Mouse (Mus musculus) kidney, postnatal 10 days (tissue): ENCODE data around the gene Hnrnpa0.

Experiments used
- DNase-seq: peaks from one replicate; pipeline ENCODE4 v3.0.0; 2021; ENCODE audit warnings: mixed read lengths

Gene Hnrnpa0

GRCm38 (mm10) chr13:58126862-58127765, 1.2 kb downstream of the Hnrnpa0 start:
- peak; percentile 46 for DNase-seq

DNA sequence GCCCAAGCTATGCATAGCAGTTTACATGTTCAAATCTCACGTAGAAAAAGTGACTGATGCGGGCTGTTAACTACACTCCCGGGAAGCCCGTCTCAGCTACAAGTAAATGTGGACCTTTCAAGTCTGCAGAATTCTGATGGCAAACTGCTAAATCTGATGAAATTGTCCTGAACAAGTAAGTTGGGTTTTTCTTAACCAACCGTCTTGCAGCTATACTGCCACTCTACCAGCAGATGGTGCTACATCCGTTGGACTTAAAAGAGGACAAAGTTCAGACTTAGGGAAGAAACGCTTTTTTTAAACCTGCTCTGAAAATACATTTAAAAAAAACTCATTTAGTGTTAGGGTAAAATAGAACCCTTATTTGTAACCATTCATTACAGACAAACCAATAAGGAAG, 2.2 kb downstream of the Hnrnpa0 start:
- peak; percentile 66 for DNase-seq

DNA sequence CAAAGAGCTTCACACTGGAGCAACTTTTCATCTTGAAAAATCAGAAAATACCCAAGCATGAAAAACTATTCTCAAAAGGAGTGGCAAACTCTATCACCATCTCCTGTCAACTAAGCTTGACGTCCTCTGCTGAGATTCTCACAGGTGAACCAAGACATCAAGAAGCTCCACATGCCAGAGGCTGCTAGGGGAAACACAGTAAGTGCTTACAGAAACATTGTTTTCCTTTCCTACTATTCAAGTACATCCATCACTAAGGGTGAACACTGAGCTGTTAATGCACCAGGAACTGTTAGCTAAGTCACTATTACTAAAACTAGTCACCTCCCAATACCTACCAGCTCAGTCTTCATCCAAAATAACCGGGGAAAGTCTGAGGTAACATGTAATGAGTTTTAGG, 3.4 kb downstream of the Hnrnpa0 start:
- DNase-seq = no peak

GRCm38 (mm10) chr13:58124278-58124677, 4.1 kb downstream of the Hnrnpa0 start:
- no peak for DNase-seq

DNA sequence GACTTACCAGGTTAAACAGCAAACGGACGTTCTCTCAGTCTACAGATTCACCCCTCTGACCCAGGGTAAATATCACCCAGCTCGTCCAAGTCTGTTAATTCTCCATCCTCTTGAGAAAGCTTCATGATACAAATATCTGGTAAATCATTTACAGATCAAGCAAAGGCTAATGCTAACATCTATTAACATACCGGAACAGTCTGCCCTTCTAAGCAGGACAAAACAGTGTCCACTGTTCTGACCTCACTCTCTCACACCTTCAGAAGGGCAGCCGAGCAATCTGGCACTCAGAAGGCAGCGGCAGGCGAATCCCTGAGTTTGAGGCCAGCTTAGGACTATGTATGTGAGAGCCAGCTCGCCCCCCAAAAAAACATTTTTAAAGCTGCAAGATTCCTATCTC, 5.0 kb downstream of the Hnrnpa0 start:
- peak; percentile 61 for DNase-seq

DNA sequence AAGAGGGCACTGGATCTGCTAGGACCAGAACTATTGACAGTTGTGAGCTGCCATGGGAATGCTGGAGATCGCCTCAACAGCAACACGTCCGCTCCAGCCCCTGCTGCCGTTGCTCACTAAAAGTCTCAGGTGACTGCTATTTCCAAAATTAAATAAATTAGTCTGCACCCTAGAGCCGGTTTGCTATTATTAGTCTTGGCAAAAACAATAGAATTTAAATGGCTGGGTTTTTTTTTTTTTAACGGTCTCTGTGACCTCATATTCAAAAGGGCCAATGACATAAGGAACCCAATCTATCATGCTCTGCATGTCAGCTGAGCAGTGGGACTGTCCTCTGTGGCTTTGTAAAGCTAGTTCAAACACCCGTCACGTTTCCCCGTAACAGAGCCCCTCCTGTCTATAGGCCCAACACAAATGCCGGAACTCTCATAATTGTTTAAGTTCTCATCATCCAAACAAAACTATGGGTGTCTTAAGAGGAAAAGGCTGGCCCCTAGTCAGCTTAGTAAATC, 5.5 kb downstream of the Hnrnpa0 start:
- DNase-seq = peak; percentile 35

DNA sequence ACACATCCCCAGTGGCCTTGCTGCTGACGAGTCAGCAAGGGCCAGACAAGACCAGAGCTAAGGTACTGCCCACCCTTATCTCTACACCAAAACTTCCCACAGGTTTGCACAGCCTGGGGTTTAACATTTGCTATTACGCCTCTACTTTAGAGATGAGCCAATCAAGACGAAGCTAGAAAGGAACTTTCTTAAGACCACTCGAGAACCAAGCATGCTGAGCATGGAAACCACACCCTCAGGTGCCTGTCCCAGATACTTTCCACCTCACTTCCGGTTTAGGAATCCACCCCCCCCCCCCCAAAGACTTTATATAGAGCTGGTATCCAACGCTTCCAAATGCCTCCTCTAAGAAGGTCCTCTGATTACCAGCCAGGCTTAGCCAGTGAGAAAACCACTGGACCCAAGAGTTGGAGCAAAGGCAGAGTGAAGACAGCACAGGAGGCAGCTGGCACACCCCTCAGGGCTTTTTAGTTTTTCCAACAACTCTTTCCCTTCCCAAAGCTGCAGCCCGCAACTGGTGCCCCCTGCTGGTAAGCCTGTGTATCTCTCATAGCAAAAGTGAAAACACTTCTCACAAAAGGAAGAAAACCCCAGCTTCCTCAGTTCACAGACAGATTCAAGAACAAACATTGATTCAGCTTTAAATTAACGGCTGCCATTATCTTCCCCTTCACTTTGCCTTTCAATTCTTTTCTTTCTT, 10.9 kb downstream of the Hnrnpa0 start:
- peak; percentile 76 for DNase-seq

DNA sequence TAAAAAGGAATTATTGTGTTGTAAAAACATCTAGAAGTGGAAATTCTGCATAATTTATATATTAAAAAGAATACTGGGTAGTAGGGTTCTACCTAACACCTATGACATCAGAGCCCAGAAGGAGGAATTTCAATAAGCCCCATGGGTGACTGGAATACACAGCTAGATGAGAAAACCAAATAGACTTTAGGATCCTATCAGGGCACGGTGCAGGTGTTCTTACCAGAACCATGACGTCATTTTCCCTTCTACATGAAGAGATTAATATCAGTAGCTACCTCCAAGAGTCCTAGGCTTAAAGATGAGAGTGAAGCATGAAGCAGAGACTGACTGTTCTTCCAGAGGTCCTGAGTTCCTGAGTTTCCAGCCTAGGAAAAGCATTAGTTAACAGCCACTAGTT, 11.6 kb downstream of the Hnrnpa0 start:
- DNase-seq = no peak

GRCm38 (mm10) chr13:58115227-58115626, 13.1 kb downstream of the Hnrnpa0 start:
- peak; percentile 82 for DNase-seq

DNA sequence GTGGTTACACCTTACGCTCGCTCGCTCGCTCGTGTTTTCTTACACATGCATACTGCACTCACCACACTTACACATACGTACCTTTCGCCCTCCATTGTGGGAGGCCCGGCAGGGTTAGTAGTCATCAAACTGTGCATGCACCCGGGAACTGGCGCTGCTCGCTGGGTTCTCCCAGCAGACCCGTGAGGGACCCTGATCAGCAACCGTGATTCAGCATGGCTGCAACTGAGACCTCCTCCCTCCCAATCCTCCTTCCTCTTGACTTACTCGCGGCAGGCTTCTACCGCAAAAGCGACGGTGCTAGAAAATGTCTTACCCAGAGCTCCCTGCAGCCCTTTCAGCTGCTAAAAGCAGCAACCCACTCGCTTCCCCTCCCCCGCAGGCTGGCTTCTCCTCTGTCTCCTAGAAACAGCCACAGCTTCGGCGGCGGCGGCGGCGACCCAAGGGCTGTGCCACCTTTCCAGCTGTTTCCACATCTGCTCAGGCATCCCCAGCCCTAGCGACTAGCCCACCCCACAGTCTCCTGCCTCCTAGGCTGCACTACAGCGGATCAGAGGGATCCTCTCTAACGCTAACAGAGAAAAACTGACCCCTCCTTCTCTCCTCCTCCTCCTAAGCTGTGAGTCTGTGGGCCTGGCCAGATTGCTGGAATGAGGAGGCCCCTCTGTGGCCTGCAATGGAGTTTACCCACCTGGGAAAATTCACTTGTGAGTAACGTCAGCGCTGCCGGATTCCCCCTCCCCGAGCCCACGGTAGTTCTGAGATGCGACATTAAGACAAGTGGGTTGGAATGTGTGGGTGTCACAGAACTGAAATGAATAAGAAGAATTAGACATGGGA, 15.1 kb downstream of the Hnrnpa0 start, which contains the start of gene Klhl3:
Gene Klhl3, minus strand, starts transcription at position 532 of the 840 bp plus-strand sequence.
- DNase-seq = peak; percentile 84

DNA sequence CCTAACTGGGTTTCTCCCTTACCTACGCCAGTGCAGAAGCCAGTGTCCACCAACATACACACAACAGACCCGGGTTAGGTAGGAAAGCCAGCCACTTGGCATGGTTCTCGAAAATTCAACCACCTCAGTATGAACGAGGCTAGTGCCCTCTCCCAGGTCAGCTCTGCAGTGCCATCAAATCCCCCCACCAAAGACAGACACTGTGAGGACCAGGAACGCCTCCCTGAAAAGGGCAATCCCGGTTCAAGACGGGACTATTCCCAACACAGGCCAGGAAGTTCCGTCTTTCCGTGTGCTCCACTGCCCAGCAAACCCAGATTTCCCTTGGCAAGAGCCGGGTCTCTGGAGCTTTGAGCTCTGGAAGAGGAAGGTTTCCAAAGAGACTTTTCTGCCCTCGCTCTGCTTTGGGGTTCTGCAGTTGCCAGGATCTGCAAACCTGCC, 15.7 kb downstream of the Hnrnpa0 start:
- peak; percentile 38 for DNase-seq

DNA sequence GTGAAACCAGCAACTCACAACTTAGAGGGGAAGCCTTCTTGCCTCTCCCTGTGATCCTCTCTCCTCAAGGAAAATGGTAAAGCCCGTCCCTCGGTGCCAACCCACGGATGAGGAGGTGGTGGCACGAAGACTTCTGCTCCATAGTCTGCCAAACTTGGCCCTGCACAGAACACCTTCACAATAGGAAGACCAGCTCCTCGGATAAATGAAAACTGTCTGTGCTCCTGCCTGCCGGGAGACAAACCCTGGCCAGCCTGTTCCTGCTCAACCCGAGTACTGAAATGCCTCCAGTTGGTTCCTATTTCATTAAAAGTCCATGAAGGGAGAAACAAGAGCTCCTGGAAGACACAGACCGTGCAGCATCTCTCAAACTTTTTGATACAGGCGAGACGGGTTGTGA, 16.2 kb downstream of the Hnrnpa0 start:
- no peak for DNase-seq

- DNase-seq = no peak
These were observed 17.1 kb downstream of the Hnrnpa0 start for GRCm38 (mm10) chr13:58111306-58111705.

DNA sequence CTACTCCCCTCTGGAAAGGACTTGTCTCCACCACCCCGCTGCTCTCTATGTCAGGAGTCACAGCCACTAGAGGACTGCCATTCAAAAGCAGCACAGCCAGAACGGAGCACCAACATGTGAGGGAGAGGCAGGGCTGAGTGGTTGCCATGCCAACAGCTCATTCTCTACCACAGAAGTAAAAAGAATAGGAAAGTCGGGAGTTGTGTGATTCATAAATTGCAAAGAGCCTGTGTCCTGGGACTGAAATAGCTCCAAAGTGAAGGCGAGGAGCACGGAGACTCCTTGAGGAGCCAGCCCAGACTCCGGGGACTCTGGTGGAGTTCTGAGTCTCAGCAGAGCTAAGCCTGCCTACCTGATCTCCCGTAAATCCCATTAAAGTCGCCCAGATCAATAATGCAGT, 37.7 kb downstream of the Hnrnpa0 start:
- DNase-seq = peak; percentile 25

DNA sequence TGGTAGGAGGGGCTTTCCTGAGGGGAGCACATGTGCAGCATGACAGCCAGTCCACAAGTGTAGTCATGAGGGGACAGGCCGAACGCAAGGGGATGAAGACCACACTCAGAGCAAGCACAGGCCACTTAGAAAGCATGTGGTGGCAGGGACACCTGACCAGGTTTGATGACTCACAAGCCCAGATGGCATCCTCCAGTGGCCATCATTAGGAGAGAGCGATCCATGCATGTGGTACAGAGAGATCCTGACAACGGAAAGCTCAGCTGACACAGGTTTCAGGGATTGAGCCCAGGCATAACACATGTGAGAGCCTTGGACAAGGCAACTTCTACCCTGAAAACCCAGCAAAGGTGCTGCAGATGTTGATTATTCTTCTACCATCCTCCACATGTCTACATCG, 44.0 kb downstream of the Hnrnpa0 start:
- no peak for DNase-seq

DNA sequence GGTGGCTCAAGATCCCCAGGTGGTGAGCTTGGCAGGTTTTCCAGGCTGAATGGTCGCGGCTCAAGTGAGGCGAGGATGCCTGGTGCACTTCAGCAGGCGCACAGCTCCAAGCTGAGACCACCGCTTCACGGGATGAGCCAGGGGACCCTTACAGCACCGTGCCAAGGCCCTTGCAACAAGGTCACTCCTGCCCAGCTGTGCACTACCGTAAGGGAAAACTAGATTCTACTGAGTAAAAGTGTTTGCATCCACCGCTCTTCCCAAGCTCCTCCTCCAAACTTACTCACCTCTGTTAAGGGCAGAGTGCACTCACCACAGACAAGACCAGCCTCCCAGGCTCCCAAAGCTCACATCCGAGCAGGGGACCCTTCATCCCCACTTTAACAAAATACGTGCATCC, 44.8 kb downstream of the Hnrnpa0 start:
- DNase-seq = no peak

GRCm38 (mm10) chr13:58083048-58083447, 45.3 kb downstream of the Hnrnpa0 start:
- no peak for DNase-seq

- no peak for DNase-seq
These were observed 50.0 kb downstream of the Hnrnpa0 start for GRCm38 (mm10) chr13:58078361-58078760.
